Mouse (Mus musculus) cerebellum, adult 2 months (tissue): Measurements from ENCODE around the gene Zfp94. TPM values are rescaled to one million over a fixed set of nuclear protein-coding genes. Genes with fewer than 3 reads are reported as not detected.

ENCODE experiments used
- DNase-seq, 2 experiments: peaks; one replicate each; pipeline ENCODE4 v3.0.0; 2021
- H3K27ac ChIP-seq: fragments of 200-500 bp; 2 replicates; pipeline ENCODE4 v1.5.1; 2012; ENCODE audit warnings: low read length, control low read depth, inconsistent platforms; ENCODE audit not compliant: insufficient read depth
- H3K27me3 ChIP-seq: fragments of 200-500 bp; 2 replicates; pipeline ENCODE4 v1.6.1; 2012; ENCODE audit warnings: inconsistent platforms, mild to moderate bottlenecking, low read length, moderate library complexity; ENCODE audit not compliant: control insufficient read depth, insufficient read depth
- H3K4me1 ChIP-seq: fragments of 200-500 bp; 2 replicates; pipeline ENCODE4 v1.6.1; 2011; ENCODE audit warnings: low read length; ENCODE audit not compliant: control insufficient read depth, insufficient read depth
- H3K4me3 ChIP-seq: fragments of 200-500 bp; replicated peaks from 2 replicates; pipeline ENCODE3; 2011; ENCODE audit warnings: mild to moderate bottlenecking, low read depth, low read length, control low read depth; ENCODE audit not compliant: insufficient read depth
- CTCF ChIP-seq: fragments of 200-500 bp; IDR thresholded peaks from 2 replicates; pipeline ENCODE4 v1.5.1; 2011; ENCODE audit warnings: low read depth, mild to moderate bottlenecking, control low read depth, low read length, moderate library complexity, borderline replicate concordance; ENCODE audit not compliant: insufficient read depth
- POLR2A ChIP-seq: fragments of 200-500 bp; IDR thresholded peaks from 2 replicates; pipeline ENCODE4 v1.6.1; 2011; ENCODE audit warnings: low read length, control low read depth, borderline replicate concordance; ENCODE audit not compliant: insufficient read depth
- WGBS: fragments of 180-500 bp; shearing (Covaris S2); methylation state at CpG from one replicate; pipeline ENCODE4 v1.1.7; 2018; 5-methylcytosine and 5-hydroxymethylcytosine counted together
- polyA plus RNA-seq: library from polyadenylated mRNA; depleted of rRNA; stranded (reverse); fragments of >200 nt; gene quantifications from 2 replicates; pipeline ENCODE4 v1.2.3, GENCODE M21; 2012

The Zfp94 gene
- polyA plus RNA-seq, 1 experiment: 18.3 TPM

- H3K4me1 ChIP-seq: no peaks in the 10 kb centered on the region
- DNase-seq: peak; percentile 53
- no peak for TF ChIP-seq POLR2A
- TF ChIP-seq CTCF: no peak
- peak overlapping the region; percentile 45; the same call in 1 of the 2 replicates for H3K27ac ChIP-seq
- H3K27me3 ChIP-seq: no peaks in the 10 kb centered on the region
- peak overlapping the region; percentile 86 for H3K4me3 ChIP-seq
- WGBS: 2% methylated on average over 18 of the region's 18 CpGs
Observed at GRCm38 (mm10) chr7:24299823-24300481, 16.5 kb downstream of the Zfp94 start.

GRCm38 (mm10) chr7:24298973-24299708, 17.3 kb downstream of the Zfp94 start:
- Histone ChIP-seq H3K4me3 (peak overlapping the region; percentile 86), H3K4me1 (no peaks in the 10 kb centered on the region), H3K27me3 (no peaks in the 10 kb centered on the region), H3K27ac (peak overlapping the region; percentile 69)
- under 1% methylated on average over 47 of the region's 47 CpGs for WGBS
- peak; percentile 90 to 91 for DNase-seq
- TF ChIP-seq POLR2A (peak; percentile 83; the same call in 1 of the 2 replicates), CTCF (peak; percentile 43)

GRCm38 (mm10) chr7:24298635-24298972, 17.9 kb downstream of the Zfp94 start:
- H3K4me3 ChIP-seq: peak overlapping the region; percentile 86
- no peak for TF ChIP-seq CTCF
- TF ChIP-seq POLR2A: no peak
- peak; percentile 17 to 28 for DNase-seq
- H3K27ac ChIP-seq: no peak overlapping the region
- 2% methylated on average over 12 of the region's 12 CpGs for WGBS
- H3K4me1 ChIP-seq: no peaks in the 10 kb centered on the region; the same call in 1 of the 2 replicates
- H3K27me3 ChIP-seq: no peaks in the 10 kb centered on the region

- Histone ChIP-seq H3K4me1 (no peaks in the 10 kb centered on the region; the same call in 1 of the 2 replicates), H3K27me3 (no peaks in the 10 kb centered on the region), H3K27ac (no peak overlapping the region), H3K4me3 (peak overlapping the region; percentile 86)
- TF ChIP-seq CTCF: no peak
- no peak for TF ChIP-seq POLR2A
- WGBS: 88% methylated on average over 15 of the region's 15 CpGs
- DNase-seq: no peak
Observed at GRCm38 (mm10) chr7:24297361-24298095, 18.9 kb downstream of the Zfp94 start.

- H3K27ac ChIP-seq: no peak overlapping the region
- TF ChIP-seq POLR2A: no peak
- no peak for TF ChIP-seq CTCF
- 97% methylated on average over 7 of the region's 7 CpGs for WGBS
- H3K4me3 ChIP-seq: no peak overlapping the region
- no peaks in the 10 kb centered on the region for H3K27me3 ChIP-seq
- no peaks in the 10 kb centered on the region; the same call in 1 of the 2 replicates for H3K4me1 ChIP-seq
- no peak for DNase-seq
Observed at GRCm38 (mm10) chr7:24296386-24296785, 20.1 kb downstream of the Zfp94 start.

- H3K27ac ChIP-seq: no peak overlapping the region
- TF ChIP-seq POLR2A: no peak
- no peak for TF ChIP-seq CTCF
- no peak overlapping the region for H3K4me3 ChIP-seq
- peaks cover 1% of the 10 kb centered on the region for H3K4me1 ChIP-seq
- DNase-seq: no peak
- H3K27me3 ChIP-seq: no peaks in the 10 kb centered on the region
- 96% methylated on average over 7 of the region's 7 CpGs for WGBS
Observed at GRCm38 (mm10) chr7:24295376-24295775, 21.1 kb downstream of the Zfp94 start.

GRCm38 (mm10) chr7:24294763-24295162, 21.7 kb downstream of the Zfp94 start:
- Histone ChIP-seq H3K4me1 (peaks cover 5% of the 10 kb centered on the region), H3K4me3 (no peak overlapping the region), H3K27me3 (no peaks in the 10 kb centered on the region), H3K27ac (no peak overlapping the region)
- no peak for TF ChIP-seq POLR2A
- no peak for TF ChIP-seq CTCF
- no peak for DNase-seq
- 96% methylated on average over 4 of the region's 4 CpGs for WGBS
